Mouse (Mus musculus): ENCODE measurements around the gene Upk3b. TPM values are rescaled to one million over a fixed set of nuclear protein-coding genes. Genes with fewer than 3 reads are reported as not detected.

The Upk3b gene
- polyA plus RNA-seq, 2 experiments, result 0.74 to 1.1 TPM

- Histone ChIP-seq H3K36me3 (ENCODE audit: control insufficient read depth, insufficient read depth, low read length) (peaks cover 81% of the 10 kb centered on the region), H3K4me2 (replicated peaks; ENCODE audit: low read depth, low read length, severe bottlenecking) (no peak overlapping the region)
Measured at GRCm38 (mm10) chr5:136027612-136028311, 10.5 kb upstream of the Upk3b start.

GRCm38 (mm10) chr5:136034868-136035267 lies 3.4 kb upstream of the Upk3b start:
- ATAC-seq (ENCODE audit: low FRiP score, low read depth), result no peak
- Histone ChIP-seq H3K4me3 (replicated peaks; ENCODE audit: low read length) (no peak overlapping the region), H3K4me2 (replicated peaks; ENCODE audit: low read depth, low read length, severe bottlenecking) (no peak overlapping the region), H3K27me3 (ENCODE audit: control insufficient read depth, insufficient read depth, low read length) (no peaks in the 10 kb centered on the region), H3K9ac (ENCODE audit: low read depth, low read length, severe bottlenecking) (no peak overlapping the region), H3K9me3 (ENCODE audit: control insufficient read depth, low read length) (no peaks in the 10 kb centered on the region), H3K27ac (replicated peaks; ENCODE audit: low read depth, low read length) (no peak overlapping the region), H3K36me3 (ENCODE audit: control insufficient read depth, insufficient read depth, low read length) (peaks cover 31% of the 10 kb centered on the region), H3K4me1 (ENCODE audit: control insufficient read depth, insufficient read depth, low read length) (no peaks in the 10 kb centered on the region)
- DNase-seq (ENCODE audit: low spot score), result no peak
- TF ChIP-seq POLR2A (IDR thresholded peaks at IDR 0.05; ENCODE audit: borderline replicate concordance, extremely low read depth, insufficient read depth, insufficient read length), result no peak
- 76% methylated on average over 4 of the region's 4 CpGs for WGBS

More at GRCm38 (mm10) chr5:136027612-136028311, 10.5 kb upstream of the Upk3b start:
- TF ChIP-seq POLR2A (IDR thresholded peaks at IDR 0.05; ENCODE audit: borderline replicate concordance, extremely low read depth, insufficient read depth, insufficient read length), result no peak
- DNase-seq (ENCODE audit: low spot score) (no peak), ATAC-seq (ENCODE audit: low FRiP score, low read depth) (no peak)
- H3K4me3 ChIP-seq (replicated peaks; ENCODE audit: low read length), result no peak overlapping the region
- no peaks in the 10 kb centered on the region for H3K4me1 ChIP-seq (ENCODE audit: control insufficient read depth, insufficient read depth, low read length)
- H3K27ac ChIP-seq (replicated peaks; ENCODE audit: low read depth, low read length), result no peak overlapping the region
- no peak overlapping the region for H3K9ac ChIP-seq (ENCODE audit: low read depth, low read length, severe bottlenecking)
- H3K27me3 ChIP-seq (ENCODE audit: control insufficient read depth, insufficient read depth, low read length), result no peaks in the 10 kb centered on the region
- 78% methylated on average over 11 of the region's 11 CpGs for WGBS
- H3K9me3 ChIP-seq (ENCODE audit: control insufficient read depth, low read length), result no peaks in the 10 kb centered on the region

GRCm38 (mm10) chr5:136035285-136035684 lies 3.0 kb upstream of the Upk3b start:
- Histone ChIP-seq H3K4me2 (replicated peaks; ENCODE audit: low read depth, low read length, severe bottlenecking) (no peak overlapping the region), H3K36me3 (ENCODE audit: control insufficient read depth, insufficient read depth, low read length) (peaks cover 27% of the 10 kb centered on the region)
- DNase-seq (ENCODE audit: low spot score), result no peak

GRCm38 (mm10) chr5:136036667-136037066 lies 1.6 kb upstream of the Upk3b start:
- ATAC-seq (ENCODE audit: low FRiP score, low read depth), result no peak
- DNase-seq (ENCODE audit: low spot score), result no peak
- H3K4me2 ChIP-seq (replicated peaks; ENCODE audit: low read depth, low read length, severe bottlenecking), result no peak overlapping the region
- 100% methylated on average over 1 of the region's 1 CpGs for WGBS
- no peak overlapping the region for H3K9ac ChIP-seq (ENCODE audit: low read depth, low read length, severe bottlenecking)
- TF ChIP-seq POLR2A (IDR thresholded peaks at IDR 0.05; ENCODE audit: borderline replicate concordance, extremely low read depth, insufficient read depth, insufficient read length), result no peak
- no peak overlapping the region for H3K4me3 ChIP-seq (replicated peaks; ENCODE audit: low read length)
- H3K27ac ChIP-seq (replicated peaks; ENCODE audit: low read depth, low read length), result no peak overlapping the region
- H3K36me3 ChIP-seq (ENCODE audit: control insufficient read depth, insufficient read depth, low read length), result peaks cover 14% of the 10 kb centered on the region
- no peaks in the 10 kb centered on the region for H3K27me3 ChIP-seq (ENCODE audit: control insufficient read depth, insufficient read depth, low read length)
- H3K4me1 ChIP-seq (ENCODE audit: control insufficient read depth, insufficient read depth, low read length), result no peaks in the 10 kb centered on the region; the same call in 1 of the 2 replicates
- no peaks in the 10 kb centered on the region for H3K9me3 ChIP-seq (ENCODE audit: control insufficient read depth, low read length)

More at GRCm38 (mm10) chr5:136035285-136035684, 3.0 kb upstream of the Upk3b start:
- 93% methylated on average over 1 of the region's 1 CpGs for WGBS
- Histone ChIP-seq H3K4me3 (replicated peaks; ENCODE audit: low read length) (no peak overlapping the region), H3K9ac (ENCODE audit: low read depth, low read length, severe bottlenecking) (no peak overlapping the region), H3K27ac (replicated peaks; ENCODE audit: low read depth, low read length) (no peak overlapping the region), H3K4me1 (ENCODE audit: control insufficient read depth, insufficient read depth, low read length) (no peaks in the 10 kb centered on the region; the same call in 1 of the 2 replicates), H3K9me3 (ENCODE audit: control insufficient read depth, low read length) (no peaks in the 10 kb centered on the region), H3K27me3 (ENCODE audit: control insufficient read depth, insufficient read depth, low read length) (no peaks in the 10 kb centered on the region)
- ATAC-seq (ENCODE audit: low FRiP score, low read depth), result no peak
- TF ChIP-seq POLR2A (IDR thresholded peaks at IDR 0.05; ENCODE audit: borderline replicate concordance, extremely low read depth, insufficient read depth, insufficient read length), result no peak

- Histone ChIP-seq H3K9ac (ENCODE audit: low read depth, low read length, severe bottlenecking) (no peak overlapping the region), H3K36me3 (ENCODE audit: control insufficient read depth, insufficient read depth, low read length) (no peaks in the 10 kb centered on the region), H3K4me3 (replicated peaks; ENCODE audit: low read length) (no peak overlapping the region), H3K4me1 (ENCODE audit: control insufficient read depth, insufficient read depth, low read length) (no peaks in the 10 kb centered on the region; the same call in none of the 2 replicates), H3K27me3 (ENCODE audit: control insufficient read depth, insufficient read depth, low read length) (no peaks in the 10 kb centered on the region), H3K27ac (replicated peaks; ENCODE audit: low read depth, low read length) (no peak overlapping the region), H3K9me3 (ENCODE audit: control insufficient read depth, low read length) (no peaks in the 10 kb centered on the region), H3K4me2 (replicated peaks; ENCODE audit: low read depth, low read length, severe bottlenecking) (no peak overlapping the region)
- DNase-seq (ENCODE audit: low spot score), result no peak
- no peak for TF ChIP-seq POLR2A (IDR thresholded peaks at IDR 0.05; ENCODE audit: borderline replicate concordance, extremely low read depth, insufficient read depth, insufficient read length)
- 51% methylated on average over 5 of the region's 5 CpGs for WGBS
- no peak for ATAC-seq (ENCODE audit: low FRiP score, low read depth)
Measured at GRCm38 (mm10) chr5:136040210-136040609, 1.9 kb downstream of the Upk3b start.
